Mouse (Mus musculus) myocyte (in vitro differentiated cells): ENCODE results near the gene Osbpl8. TPM values are rescaled to one million over a fixed set of nuclear protein-coding genes. Genes with fewer than 3 reads are reported as not detected.

Source experiments
- H3K27me3 ChIP-seq: one replicate; pipeline ENCODE4 v1.6.1; 2011; ENCODE audit not compliant: control insufficient read depth, insufficient read depth, insufficient read length
- H3K36me3 ChIP-seq: one replicate; pipeline ENCODE4 v1.6.1; 2011; ENCODE audit not compliant: control insufficient read depth, insufficient read depth
- H3K4me2 ChIP-seq: one replicate; pipeline ENCODE4 v1.6.1; 2011; ENCODE audit warnings: low read depth, control low read depth
- H3K4me3 ChIP-seq: one replicate; pipeline ENCODE4 v1.5.1; 2011; ENCODE audit warnings: mild to moderate bottlenecking, control low read depth, moderate library complexity
- H3K79me2 ChIP-seq: one replicate; pipeline ENCODE4 v1.6.1; 2011; ENCODE audit not compliant: control insufficient read depth, insufficient read depth
- H3ac ChIP-seq: one replicate; pipeline ENCODE4 v1.6.1; 2011; ENCODE audit not compliant: control insufficient read depth, insufficient read length
- CEBPB ChIP-seq: IDR thresholded peaks from 2 replicates; pipeline ENCODE4 v1.6.1; 2011; ENCODE audit warnings: mild to moderate bottlenecking, moderate library complexity; ENCODE audit not compliant: poor library complexity, insufficient read depth, severe bottlenecking
- E2F4 ChIP-seq: IDR thresholded peaks from one replicate; pipeline ENCODE4 v1.6.1; 2011; ENCODE audit warnings: mild to moderate bottlenecking, control low read depth, moderate library complexity; ENCODE audit not compliant: insufficient read depth
- MAX ChIP-seq: IDR thresholded peaks from one replicate; pipeline ENCODE4 v1.6.1; 2011; ENCODE audit warnings: low read depth, mild to moderate bottlenecking, control low read depth
- MYOD1 ChIP-seq, 3 experiments: IDR thresholded peaks; one replicate each; pipeline ENCODE4 v1.6.1; 2011; ENCODE audit warnings: control low read depth in 2 of 3, low read depth in 2 of 3, mild to moderate bottlenecking in 2 of 3, moderate library complexity in 1 of 3; ENCODE audit not compliant: insufficient read length in 2 of 3, control insufficient read depth in 1 of 3
- MYOG ChIP-seq, 3 experiments: IDR thresholded peaks; one replicate each; pipeline ENCODE4 v1.6.1; 2011; ENCODE audit warnings: control low read depth in 2 of 3, low read depth in 2 of 3, mild to moderate bottlenecking in 2 of 3; ENCODE audit not compliant: insufficient read length in 2 of 3, control insufficient read depth in 1 of 3, insufficient read depth in 1 of 3
- POLR2A ChIP-seq: IDR thresholded peaks from one replicate; pipeline ENCODE4 v1.6.1; 2011; ENCODE audit warnings: low read depth, mild to moderate bottlenecking, control low read depth, moderate library complexity; ENCODE audit not compliant: insufficient read length
- POLR2AphosphoS2 ChIP-seq: IDR thresholded peaks from one replicate; pipeline ENCODE4 v1.6.1; 2011; ENCODE audit warnings: low read depth, control low read depth; ENCODE audit not compliant: insufficient read length
- REST ChIP-seq: IDR thresholded peaks from one replicate; pipeline ENCODE4 v1.6.1; 2011; ENCODE audit warnings: mild to moderate bottlenecking, control low read depth, moderate library complexity; ENCODE audit not compliant: insufficient read depth, insufficient read length
- SRF ChIP-seq: IDR thresholded peaks from one replicate; pipeline ENCODE4 v1.6.1; 2011; ENCODE audit warnings: low read depth; ENCODE audit not compliant: control insufficient read depth, insufficient read length
- TCF12 ChIP-seq: IDR thresholded peaks from one replicate; pipeline ENCODE4 v1.6.1; 2011; ENCODE audit warnings: mild to moderate bottlenecking, control low read depth; ENCODE audit not compliant: poor library complexity, insufficient read depth, severe bottlenecking
- TCF3 ChIP-seq: IDR thresholded peaks from one replicate; pipeline ENCODE4 v1.6.1; 2011; ENCODE audit warnings: low read depth, control low read depth; ENCODE audit not compliant: insufficient read length
- USF1 ChIP-seq: IDR thresholded peaks from one replicate; pipeline ENCODE4 v1.6.1; 2011; ENCODE audit warnings: low read depth, mild to moderate bottlenecking, control low read depth, moderate library complexity
- polyA plus RNA-seq: library from polyadenylated mRNA; unstranded; fragments of >200 nt; fragmentation: generic; extraction: Trizol; gene quantifications from one replicate; pipeline ENCODE4 v1.2.1, GENCODE M21; 2012; ENCODE audit warnings: missing spikeins

The Osbpl8 gene
- polyA plus RNA-seq, 1 experiment, result 5.3 TPM

DNA sequence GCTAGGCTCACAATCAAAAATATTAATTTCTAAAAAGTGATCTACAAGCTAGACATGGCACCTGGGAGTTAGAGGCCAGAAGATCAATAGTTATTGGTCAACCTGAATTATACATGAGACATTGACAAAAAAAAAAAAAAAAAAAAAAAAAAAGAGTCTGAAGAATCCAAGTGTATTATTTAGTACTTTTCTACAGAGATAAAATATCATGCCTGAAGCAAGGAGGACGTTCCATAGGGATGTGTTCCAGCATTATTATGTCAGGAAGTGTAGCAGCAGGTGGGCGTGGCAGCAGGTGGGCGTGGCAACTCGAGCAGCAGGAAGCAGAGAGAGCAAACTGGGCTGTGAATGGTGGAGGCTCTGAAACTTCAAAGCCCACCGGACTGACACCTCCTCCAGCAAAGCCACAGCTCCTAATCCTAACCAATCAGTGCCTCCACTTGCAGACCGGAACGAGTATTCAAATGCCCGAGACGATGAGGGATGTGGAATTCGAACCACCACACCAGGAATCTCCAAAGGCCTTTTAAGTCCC is 41.6 kb upstream of the Osbpl8 start:
- Histone ChIP-seq H3K4me3 (no peak overlapping the region), H3ac (no peak overlapping the region), H3K27me3 (no peaks in the 10 kb centered on the region), H3K4me2 (no peak overlapping the region), H3K79me2 (no peaks in the 10 kb centered on the region), H3K36me3 (no peaks in the 10 kb centered on the region)
- TF ChIP-seq POLR2AphosphoS2 (no peak), MYOG (IDR thresholded peaks at IDR 0.05; ENCODE audit: control insufficient read depth in 1 of 3, insufficient read depth in 1 of 3, insufficient read length in 2 of 3, low read depth in 2 of 3) (no peak), MAX (no peak), CEBPB (no peak), E2F4 (no peak), USF1 (no peak), TCF3 (no peak), POLR2A (no peak), TCF12 (no peak), REST (no peak), SRF (no peak), MYOD1 (IDR thresholded peaks at IDR 0.05; ENCODE audit: control insufficient read depth in 1 of 3, insufficient read length in 2 of 3, low read depth in 2 of 3) (no peak)

DNA sequence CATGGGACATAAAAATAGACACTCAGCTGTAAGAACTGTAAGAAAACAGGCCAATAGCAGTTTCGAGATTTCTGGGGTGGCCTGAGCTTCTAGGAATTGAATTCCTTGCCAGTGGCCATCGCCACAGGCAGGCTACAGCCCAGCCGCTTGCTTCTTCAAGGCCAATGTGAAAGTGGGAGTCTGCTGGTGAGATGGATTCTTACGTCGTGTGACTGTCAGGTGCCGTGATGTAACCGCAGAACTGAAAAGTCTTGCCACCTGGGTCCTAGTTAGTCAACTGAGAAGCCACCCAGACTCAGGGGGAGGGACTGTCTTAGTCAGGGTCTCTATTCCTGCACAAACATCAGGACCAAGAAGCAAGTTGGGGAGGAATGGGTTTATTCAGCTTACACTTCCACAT is 40.4 kb upstream of the Osbpl8 start:
- Histone ChIP-seq H3K4me2 (no peak overlapping the region), H3K79me2 (no peaks in the 10 kb centered on the region), H3K4me3 (no peak overlapping the region), H3K27me3 (no peaks in the 10 kb centered on the region), H3ac (no peak overlapping the region), H3K36me3 (no peaks in the 10 kb centered on the region)
- TF ChIP-seq REST (no peak), POLR2A (no peak), TCF12 (no peak), SRF (no peak), E2F4 (no peak), USF1 (no peak), MYOG (IDR thresholded peaks at IDR 0.05; ENCODE audit: control insufficient read depth in 1 of 3, insufficient read depth in 1 of 3, insufficient read length in 2 of 3, low read depth in 2 of 3) (no peak), POLR2AphosphoS2 (no peak), TCF3 (no peak), MAX (no peak), MYOD1 (IDR thresholded peaks at IDR 0.05; ENCODE audit: control insufficient read depth in 1 of 3, insufficient read length in 2 of 3, low read depth in 2 of 3) (no peak), CEBPB (no peak)

GRCm38 (mm10) chr10:111124767-111125315 is 39.7 kb upstream of the Osbpl8 start:
- Histone ChIP-seq H3K27me3 (no peaks in the 10 kb centered on the region), H3K36me3 (no peaks in the 10 kb centered on the region), H3K4me2 (no peak overlapping the region), H3K79me2 (no peaks in the 10 kb centered on the region), H3K4me3 (no peak overlapping the region), H3ac (no peak overlapping the region)
- TF ChIP-seq CEBPB, result no peak
- no peak for TF ChIP-seq MYOD1 (IDR thresholded peaks at IDR 0.05; ENCODE audit: control insufficient read depth in 1 of 3, insufficient read length in 2 of 3, low read depth in 2 of 3)
- TF ChIP-seq SRF, result no peak
- TF ChIP-seq TCF12, result no peak

DNA sequence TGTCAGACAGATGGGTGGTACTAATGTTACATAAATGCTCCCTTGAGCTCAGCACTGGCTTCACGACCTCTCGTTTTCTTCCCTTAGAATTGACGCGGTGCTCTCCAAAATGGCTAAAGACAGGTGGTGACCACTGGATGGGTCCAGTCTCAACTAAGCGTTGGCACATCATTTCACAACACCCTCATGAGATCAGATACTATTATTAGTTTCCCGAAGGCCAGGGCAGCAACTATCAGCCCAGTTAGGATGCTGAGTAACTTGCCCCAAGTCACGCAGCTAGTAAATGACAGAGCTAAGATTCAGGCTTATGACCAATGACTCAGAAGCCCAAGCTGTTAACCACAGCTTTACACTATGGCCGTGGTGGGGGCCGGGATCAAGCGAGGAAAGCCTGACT is 37.2 kb upstream of the Osbpl8 start:
- Histone ChIP-seq H3K4me2 (peak overlapping the region; percentile 68), H3K27me3 (no peaks in the 10 kb centered on the region), H3K4me3 (no peak overlapping the region), H3ac (no peak overlapping the region), H3K36me3 (no peaks in the 10 kb centered on the region), H3K79me2 (no peaks in the 10 kb centered on the region)
- no peak for TF ChIP-seq POLR2AphosphoS2
- peak; percentile 74 to 82 (median 79) for TF ChIP-seq MYOD1 (IDR thresholded peaks at IDR 0.05; ENCODE audit: control insufficient read depth in 1 of 3, insufficient read length in 2 of 3, low read depth in 2 of 3)
- no peak for TF ChIP-seq POLR2A
- no peak for TF ChIP-seq USF1
- TF ChIP-seq MYOG (IDR thresholded peaks at IDR 0.05; ENCODE audit: control insufficient read depth in 1 of 3, insufficient read depth in 1 of 3, insufficient read length in 2 of 3, low read depth in 2 of 3), result peak in 2 of 3 experiments; percentile 18 to 57
- no peak for TF ChIP-seq MAX
- TF ChIP-seq TCF3, result no peak
- no peak for TF ChIP-seq REST
- no peak for TF ChIP-seq E2F4
- TF ChIP-seq CEBPB, result peak; percentile 93
- peak; percentile 3 for TF ChIP-seq SRF
- TF ChIP-seq TCF12, result no peak
